Mouse (Mus musculus) cerebellum, adult (tissue): ENCODE data around the gene Rassf5.
"Not testable (repeated sequence)": the region's sequence is repeated elsewhere in the genome, so short reads cannot be mapped to it uniquely, and the experiment has no call there.

Experiments
- ATAC-seq: cut with Nextera tagmentation; 2 replicates; pipeline ENCODE4 v1.9.2; 2017; ENCODE audit warnings: mild to moderate bottlenecking, moderate library complexity, mixed read lengths; ENCODE audit not compliant: insufficient number of reproducible peaks, low FRiP score, low TSS enrichment

The Rassf5 gene

DNA sequence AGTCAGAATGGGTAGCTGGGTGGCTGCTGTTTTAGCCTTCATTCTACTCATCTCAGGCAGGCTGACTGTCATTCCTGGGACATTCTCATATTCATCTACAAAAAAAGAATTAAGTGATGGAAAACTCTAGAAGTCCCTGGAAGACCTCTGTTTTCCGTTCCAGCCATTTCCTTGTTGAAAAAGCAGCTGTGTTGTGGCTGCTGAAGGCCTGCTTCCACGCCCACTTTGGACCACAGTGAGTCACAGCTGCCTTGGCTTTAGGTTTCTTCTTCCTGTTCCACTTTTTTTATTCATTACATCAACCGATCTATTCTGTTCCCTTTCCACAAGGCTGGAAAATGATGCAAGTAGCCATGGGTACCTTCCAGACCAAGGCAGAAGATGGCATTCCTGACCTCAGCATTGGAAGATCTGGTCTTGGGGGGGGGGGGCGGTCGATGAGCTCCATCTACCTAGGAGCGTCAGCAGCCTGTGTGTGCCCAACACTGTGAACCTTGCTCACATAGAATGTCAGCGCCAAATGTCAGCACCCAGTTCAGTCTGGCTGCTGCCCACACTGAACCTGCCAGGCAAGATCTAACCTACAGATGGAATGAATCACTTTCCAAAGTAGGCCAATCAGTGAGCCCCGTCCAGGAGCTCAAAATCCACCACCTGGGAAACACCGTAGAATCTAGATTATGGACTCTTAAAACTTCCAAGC is 60.7 kb downstream of the Rassf5 start:
- no peak for ATAC-seq

DNA sequence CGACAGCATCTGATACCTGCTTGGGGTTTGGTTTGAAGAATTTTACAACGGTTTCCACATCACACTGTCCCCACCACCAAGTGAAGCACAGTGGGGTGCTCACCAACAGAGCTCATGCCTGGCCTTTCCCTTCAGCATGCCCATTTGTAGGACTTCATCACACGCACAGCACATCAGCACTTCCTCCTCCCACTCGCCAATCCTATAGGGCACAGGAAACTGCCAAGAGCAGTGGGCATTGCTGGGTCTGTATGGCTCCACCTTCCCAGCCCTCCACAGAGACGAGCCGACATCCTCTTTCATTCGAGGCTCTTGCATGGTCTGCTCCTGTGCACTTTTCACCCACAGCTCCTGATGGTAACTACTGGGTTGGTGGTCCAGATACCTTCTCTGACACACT is 61.9 kb downstream of the Rassf5 start:
- ATAC-seq: no peak

- ATAC-seq: peak; percentile 67
These were observed 63.2 kb downstream of the Rassf5 start for GRCm38 (mm10) chr1:131181642-131182527.

- no peak for ATAC-seq
These were observed 64.7 kb downstream of the Rassf5 start for GRCm38 (mm10) chr1:131180386-131180785.

DNA sequence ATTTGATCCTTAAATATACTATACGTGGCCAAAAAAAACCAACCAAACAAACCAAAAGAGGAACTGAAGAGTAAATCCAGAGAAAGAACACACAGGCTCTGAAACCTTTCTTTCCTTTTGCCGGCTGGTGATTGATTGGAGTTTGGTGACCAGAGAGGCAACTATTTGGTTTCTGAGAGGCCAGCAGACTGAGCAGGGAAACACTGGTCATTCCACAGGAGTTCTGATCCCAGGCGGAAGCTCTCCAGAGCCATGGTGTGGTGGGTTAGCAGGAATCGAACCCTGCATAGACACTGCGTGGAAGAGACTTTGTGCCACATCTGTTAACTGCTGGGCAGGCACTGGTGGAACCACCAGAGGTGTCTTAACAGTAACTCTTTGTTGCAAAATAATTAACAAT is 67.0 kb downstream of the Rassf5 start:
- no peak for ATAC-seq

- no peak for ATAC-seq
These were observed 67.8 kb downstream of the Rassf5 start for GRCm38 (mm10) chr1:131177249-131177648.

DNA sequence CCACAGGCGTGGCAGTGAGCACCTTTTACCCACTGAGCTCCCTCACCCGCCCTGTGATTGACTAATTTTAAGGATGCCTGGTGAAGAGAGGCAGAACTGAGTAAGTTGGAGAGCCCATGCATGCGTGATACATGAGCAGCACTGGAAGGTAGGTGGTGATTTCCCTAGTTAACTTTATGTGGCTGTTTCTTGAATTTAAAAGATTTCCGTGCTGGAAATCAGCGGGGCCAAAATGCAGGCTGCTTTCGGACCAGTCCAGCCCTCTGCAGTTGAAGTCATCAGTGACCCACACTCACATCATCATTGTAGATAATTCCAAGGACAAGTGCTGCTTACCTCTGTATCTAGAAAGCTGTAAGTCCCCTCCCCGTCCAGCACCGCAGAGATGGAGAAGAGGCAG is 69.2 kb downstream of the Rassf5 start:
- no peak for ATAC-seq

GRCm38 (mm10) chr1:131175189-131175588 is 69.9 kb downstream of the Rassf5 start:
- no peak for ATAC-seq

DNA sequence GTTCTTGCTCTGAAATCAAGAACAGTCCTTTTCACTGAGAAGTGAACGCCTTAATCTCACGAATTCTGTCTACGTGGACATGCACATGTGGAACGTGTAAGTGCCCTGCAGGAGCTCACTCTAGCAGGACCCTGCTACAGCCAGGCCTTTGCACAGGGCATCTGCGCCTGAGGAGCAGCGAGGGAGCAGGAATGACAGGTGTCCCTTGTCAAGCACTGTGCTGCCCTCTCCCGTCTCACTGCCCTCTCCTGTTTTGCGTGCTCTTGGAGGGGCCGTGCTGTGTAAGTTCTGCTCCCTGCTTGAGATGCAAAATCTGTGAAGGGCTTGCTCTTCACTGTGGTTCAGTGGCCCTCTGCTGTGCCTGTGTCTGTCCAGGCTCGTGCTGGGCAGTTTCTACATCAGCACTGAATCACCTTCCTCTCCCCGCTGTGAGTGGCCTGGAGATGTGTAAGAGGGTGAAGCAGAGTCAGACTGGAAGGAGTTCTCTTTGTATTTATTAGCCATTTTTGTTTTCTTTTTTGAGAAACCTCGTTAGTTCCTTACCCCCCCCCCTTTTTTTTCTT is 70.7 kb downstream of the Rassf5 start:
- ATAC-seq: no peak

GRCm38 (mm10) chr1:131173809-131174208 is 71.2 kb downstream of the Rassf5 start:
- no peak for ATAC-seq

DNA sequence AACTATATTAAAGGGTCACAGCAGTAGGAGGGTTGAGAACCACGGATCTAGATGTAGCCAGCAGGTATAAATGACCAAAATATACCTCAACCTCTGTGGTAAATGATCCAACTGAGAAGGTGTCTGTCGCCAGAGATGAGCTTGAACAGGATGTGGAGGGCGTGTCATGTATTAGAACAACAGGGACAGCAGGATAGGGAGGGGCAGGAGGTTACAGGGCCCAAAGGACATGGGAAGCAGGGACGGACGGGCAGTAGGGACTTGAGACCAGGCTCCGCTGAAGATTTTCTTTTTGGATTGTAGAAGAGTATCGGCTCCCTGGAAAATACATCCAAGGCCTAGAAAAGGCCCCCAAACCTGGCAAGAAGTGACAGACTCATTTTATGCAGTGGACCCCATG is 72.1 kb downstream of the Rassf5 start:
- no peak for ATAC-seq

GRCm38 (mm10) chr1:131167612-131168011 is 77.4 kb downstream of the Rassf5 start:
- no peak for ATAC-seq

DNA sequence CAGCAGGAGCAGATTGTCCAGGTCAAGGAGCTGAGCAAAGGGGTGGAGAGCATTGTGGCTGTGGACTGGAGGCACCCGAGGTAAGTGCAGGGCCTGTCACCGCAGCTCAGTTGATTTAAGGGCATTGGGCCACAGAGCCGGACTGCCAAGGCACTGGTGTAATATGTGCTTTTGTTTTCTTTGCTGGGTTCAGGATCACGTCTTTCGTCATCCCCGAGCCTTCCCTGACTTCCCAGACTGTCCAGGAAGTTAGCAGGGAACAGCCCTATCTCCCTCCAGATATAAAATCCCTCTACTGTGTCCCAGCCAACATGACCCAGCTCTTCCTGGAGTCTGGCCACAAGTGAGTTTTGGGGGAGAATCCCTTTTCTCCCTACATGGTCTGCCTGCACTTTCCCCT is 80.6 kb downstream of the Rassf5 start:
- ATAC-seq: no peak

GRCm38 (mm10) chr1:131161091-131161490 is 84.0 kb downstream of the Rassf5 start:
- no peak for ATAC-seq

DNA sequence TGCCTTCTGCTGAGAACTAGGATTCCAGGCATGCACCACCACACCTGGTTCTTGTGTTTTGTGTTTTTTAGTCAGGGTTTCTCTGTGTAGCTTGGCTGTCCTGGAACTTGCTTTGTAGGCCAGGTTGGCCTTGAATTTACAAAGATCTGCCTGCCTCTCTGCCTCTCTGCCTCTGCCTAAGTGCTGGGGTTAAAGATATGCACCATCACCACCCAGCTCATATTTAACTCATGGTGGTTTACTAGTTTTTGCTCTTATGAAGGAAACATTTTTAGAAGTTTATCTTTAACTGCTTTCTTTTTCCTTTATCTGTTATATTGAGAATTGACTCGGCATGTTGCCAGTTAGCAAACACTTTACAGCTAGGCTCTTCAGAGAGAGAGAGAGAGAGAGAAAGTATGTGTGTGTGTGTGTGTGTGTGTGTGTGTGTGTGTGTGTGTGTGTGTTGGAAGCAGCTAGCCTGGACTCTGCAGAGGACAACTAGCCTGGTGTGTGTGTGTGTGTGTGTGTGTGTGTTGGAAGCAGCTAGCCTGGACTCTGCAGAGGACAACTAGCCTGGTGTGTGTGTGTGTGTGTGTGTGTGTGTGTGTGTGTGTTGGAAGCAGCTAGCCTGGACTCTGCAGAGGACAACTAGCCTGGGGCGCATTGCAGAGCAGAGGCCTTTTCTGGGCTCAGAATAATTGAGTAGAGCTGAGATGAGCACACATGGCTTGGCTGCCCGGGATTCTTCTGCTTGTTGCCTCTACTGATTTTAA is 85.3 kb downstream of the Rassf5 start:
- not testable (repeated sequence) for ATAC-seq

- no peak for ATAC-seq
These were observed 89.6 kb downstream of the Rassf5 start for GRCm38 (mm10) chr1:131155456-131155855.

DNA sequence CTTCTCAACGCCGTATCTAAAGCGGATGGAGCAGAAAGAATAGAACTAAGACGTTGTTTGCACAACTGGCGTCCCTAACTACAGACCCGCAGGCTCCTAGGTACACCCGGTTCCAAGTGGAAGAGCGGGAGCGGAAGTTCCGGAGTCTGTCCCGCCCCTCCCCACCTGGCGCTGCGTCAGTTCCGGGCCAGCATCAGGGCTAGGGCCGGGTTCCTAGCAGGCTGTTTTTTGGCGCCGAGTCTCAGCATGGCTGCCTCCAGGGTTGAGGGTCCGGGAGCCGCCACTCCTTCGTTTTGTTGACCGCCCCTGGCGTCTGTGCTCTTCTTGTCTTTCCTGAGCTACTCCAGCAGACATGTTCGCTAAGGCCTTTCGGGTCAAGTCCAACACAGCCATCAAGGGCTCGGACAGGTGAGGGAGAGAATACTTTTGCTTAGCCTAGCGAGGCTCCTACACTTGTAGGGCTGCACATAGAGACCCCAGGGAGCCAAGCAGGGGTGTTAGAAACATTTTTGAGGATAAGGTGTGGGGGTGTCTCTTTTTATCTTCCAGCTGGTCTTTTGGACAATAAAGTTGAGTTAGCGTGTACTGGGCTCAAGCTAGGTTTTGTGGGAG is 91.9 kb downstream of the Rassf5 start, which contains the start of gene Eif2d:
Eif2d (plus strand) TSS at position 164 of the 612 bp plus-strand sequence.
- peak; percentile 99 for ATAC-seq

- no peak for ATAC-seq
These were observed 95.6 kb downstream of the Rassf5 start for GRCm38 (mm10) chr1:131149496-131149895.

GRCm38 (mm10) chr1:131146181-131146614 is 98.9 kb downstream of the Rassf5 start:
- ATAC-seq: no peak

- not testable (repeated sequence) for ATAC-seq
These were observed 99.8 kb downstream of the Rassf5 start for GRCm38 (mm10) chr1:131145222-131145621.
